Comparison of ENCODE assay signal across 18 mouse cellular contexts in genomic region chr6:149244159-149244558, GRCm38 (mm10). TPM values are rescaled to one million over a fixed set of nuclear protein-coding genes. Genes with fewer than 3 reads are reported as not detected.
DNase-seq lines count a peak whose midpoint lies in the region; ATAC-seq lines count a peak whose summit lies in the region.
"Had no signal": no experiment of that assay in that cellular context is flagged by ENCODE, and none has a peak within 500 bp of the region (broad histone marks: within the 10 kb centered on the region; RNA-seq: fewer than 3 reads in every experiment).

No protein-coding gene starts in this region.

- ATAC-seq in granulocyte monocyte progenitor cell, adult 5-6 weeks (replicated peaks; ENCODE audit: poor library complexity, severe bottlenecking) = peak; percentile 84
- peak; percentile 68 for ATAC-seq in megakaryocyte progenitor cell, adult 5-6 weeks (replicated peaks; ENCODE audit: poor library complexity)
- ATAC-seq: activated CD4-positive, CD25-positive, alpha-beta regulatory T cell, adult 4 months; forebrain, embryonic 14.5 days; forebrain, embryonic 16.5 days; Patski had no signal

- peak; percentile 63 for DNase-seq in 416B (ENCODE audit: low read depth)
- no peak for DNase-seq in layer of hippocampus, adult 18-20 months (ENCODE audit: low spot score in 2 of 2)
- DNase-seq in gastrocnemius, postnatal 10 days = no peak
- DNase-seq: adrenal gland, adult 8-10 months; adrenal gland, postnatal 14 days; adrenal gland, postnatal 36 days; cerebellum, adult 11-12 months; cerebellum, adult 2 months; cerebellum, adult 9-11 months; cerebellum, postnatal 14 days; cerebellum, postnatal 36 days; embryo, embryonic 11 days had no signal

RNA-seq across cellular contexts. Expression of gene Amn1, which starts 55.6 kb away (rescaled TPM):
- 5.3 and 10.1 TPM in 2 replicates for total RNA-seq in granulocyte monocyte progenitor cell, adult 5-6 weeks (2014; fragmentation: Nextera tagmentation)
- total RNA-seq in granulocyte monocyte progenitor cell, adult 5-6 weeks (2017) = 6.1 and 8.7 TPM in 2 replicates
- total RNA-seq in megakaryocyte progenitor cell, adult 5-6 weeks (2015) = 7.7 and 11.9 TPM in 2 replicates
- total RNA-seq in megakaryocyte progenitor cell, adult 5-6 weeks (2017) = 9.5 and 13.0 TPM in 2 replicates
- total RNA-seq in layer of hippocampus, adult 18-20 months (2021) = 10 to 100 TPM; 24.7 to 26.6 TPM
- 10 to 100 TPM; 10.2 to 12.5 TPM for total RNA-seq in gastrocnemius, postnatal 10 days (2021)
